Mouse (Mus musculus): Measurements from ENCODE around the gene Mtrex. TPM values are rescaled to one million over a fixed set of nuclear protein-coding genes. Genes with fewer than 3 reads are reported as not detected.

Mtrex gene
- polyA plus RNA-seq, 1 experiment from 2014 or later, result 105 TPM

- WGBS, result 94% methylated on average over 1 of the region's 1 CpGs
- ATAC-seq (ENCODE audit: insufficient number of reproducible peaks, low FRiP score, low TSS enrichment, low read depth) (no peak), DNase-seq (ENCODE audit: low spot score) (no peak)
- H3K4me2 ChIP-seq (ENCODE audit: low read depth, severe bottlenecking), result no peak overlapping the region
- H3K27me3 ChIP-seq (ENCODE audit: control insufficient read depth, insufficient read depth, low read length), result no peaks in the 10 kb centered on the region
- H3K9me3 ChIP-seq (ENCODE audit: control insufficient read depth, low read length), result no peaks in the 10 kb centered on the region
- peaks cover 9% of the 10 kb centered on the region for H3K36me3 ChIP-seq (ENCODE audit: control insufficient read depth, insufficient read depth, low read length)
- H3K4me3 ChIP-seq (ENCODE audit: low read depth, low read length), result no peak overlapping the region
- no peak overlapping the region for H3K27ac ChIP-seq (replicated peaks; ENCODE audit: low read depth, low read length)
- H3K9ac ChIP-seq (ENCODE audit: low read length), result no peak overlapping the region
- no peaks in the 10 kb centered on the region for H3K4me1 ChIP-seq (ENCODE audit: control insufficient read depth, insufficient read depth, low read length)
These were observed 64.1 kb downstream of the Mtrex start for GRCm38 (mm10) chr13:112862978-112863677.

- H3K4me1 ChIP-seq (ENCODE audit: control insufficient read depth, insufficient read depth, low read length), result no peaks in the 10 kb centered on the region
- no peak overlapping the region for H3K4me3 ChIP-seq (ENCODE audit: low read depth, low read length)
- H3K36me3 ChIP-seq (ENCODE audit: control insufficient read depth, insufficient read depth, low read length), result peaks cover 6% of the 10 kb centered on the region
- ATAC-seq (ENCODE audit: insufficient number of reproducible peaks, low FRiP score, low TSS enrichment, low read depth) (no peak), DNase-seq (ENCODE audit: low spot score) (no peak)
- no peaks in the 10 kb centered on the region for H3K9me3 ChIP-seq (ENCODE audit: control insufficient read depth, low read length)
- no peak overlapping the region for H3K4me2 ChIP-seq (ENCODE audit: low read depth, severe bottlenecking)
- no peaks in the 10 kb centered on the region for H3K27me3 ChIP-seq (ENCODE audit: control insufficient read depth, insufficient read depth, low read length)
- H3K27ac ChIP-seq (replicated peaks; ENCODE audit: low read depth, low read length), result no peak overlapping the region
- no peak overlapping the region for H3K9ac ChIP-seq (ENCODE audit: low read length)
- WGBS, result 92% methylated on average over 3 of the region's 3 CpGs
These were observed 64.9 kb downstream of the Mtrex start for GRCm38 (mm10) chr13:112862342-112862741.

DNA sequence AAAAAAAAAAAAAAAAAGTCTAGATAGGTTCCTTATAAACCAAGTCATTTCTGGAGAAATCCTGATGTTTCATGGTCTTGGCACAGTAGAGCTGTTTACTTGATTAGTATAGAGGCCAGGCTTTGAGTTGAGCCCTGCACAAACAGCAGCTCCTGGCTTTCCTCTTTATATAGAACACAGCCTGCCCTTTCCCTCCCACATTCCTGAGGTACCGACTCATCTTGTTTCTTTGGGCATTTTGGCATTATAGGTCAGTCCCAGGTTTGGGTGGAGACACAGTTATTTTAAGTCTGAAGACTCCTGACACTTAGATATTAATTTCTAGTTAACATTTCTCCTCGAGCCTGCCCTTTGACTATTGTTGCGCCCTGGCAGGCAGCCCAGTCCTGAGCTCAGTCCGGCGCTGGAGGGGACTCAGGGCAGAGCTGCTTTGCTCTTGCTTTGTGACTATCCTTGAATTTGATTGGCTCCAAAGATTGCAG is 65.3 kb downstream of the Mtrex start:
- no peaks in the 10 kb centered on the region for H3K9me3 ChIP-seq (ENCODE audit: control insufficient read depth, low read length)
- H3K4me1 ChIP-seq (ENCODE audit: control insufficient read depth, insufficient read depth, low read length), result no peaks in the 10 kb centered on the region
- DNase-seq (ENCODE audit: low spot score) (no peak), ATAC-seq (ENCODE audit: insufficient number of reproducible peaks, low FRiP score, low TSS enrichment, low read depth) (no peak)
- H3K9ac ChIP-seq (ENCODE audit: low read length), result no peak overlapping the region
- peaks cover 6% of the 10 kb centered on the region for H3K36me3 ChIP-seq (ENCODE audit: control insufficient read depth, insufficient read depth, low read length)
- H3K4me2 ChIP-seq (ENCODE audit: low read depth, severe bottlenecking), result no peak overlapping the region
- H3K27ac ChIP-seq (replicated peaks; ENCODE audit: low read depth, low read length), result no peak overlapping the region
- H3K27me3 ChIP-seq (ENCODE audit: control insufficient read depth, insufficient read depth, low read length), result no peaks in the 10 kb centered on the region
- 79% methylated on average over 5 of the region's 5 CpGs for WGBS
- no peak overlapping the region for H3K4me3 ChIP-seq (ENCODE audit: low read depth, low read length)

- 88% methylated on average over 9 of the region's 9 CpGs for WGBS
- Histone ChIP-seq H3K4me1 (ENCODE audit: control insufficient read depth, insufficient read depth, low read length) (no peaks in the 10 kb centered on the region), H3K4me2 (ENCODE audit: low read depth, severe bottlenecking) (no peak overlapping the region), H3K4me3 (ENCODE audit: low read depth, low read length) (no peak overlapping the region), H3K27me3 (ENCODE audit: control insufficient read depth, insufficient read depth, low read length) (no peaks in the 10 kb centered on the region), H3K36me3 (ENCODE audit: control insufficient read depth, insufficient read depth, low read length) (peaks cover 2% of the 10 kb centered on the region), H3K27ac (replicated peaks; ENCODE audit: low read depth, low read length) (no peak overlapping the region), H3K9me3 (ENCODE audit: control insufficient read depth, low read length) (no peaks in the 10 kb centered on the region), H3K9ac (ENCODE audit: low read length) (no peak overlapping the region)
- ATAC-seq (ENCODE audit: insufficient number of reproducible peaks, low FRiP score, low TSS enrichment, low read depth) (no peak), DNase-seq (ENCODE audit: low spot score) (no peak)
These were observed 66.3 kb downstream of the Mtrex start for GRCm38 (mm10) chr13:112860911-112861310.

DNA sequence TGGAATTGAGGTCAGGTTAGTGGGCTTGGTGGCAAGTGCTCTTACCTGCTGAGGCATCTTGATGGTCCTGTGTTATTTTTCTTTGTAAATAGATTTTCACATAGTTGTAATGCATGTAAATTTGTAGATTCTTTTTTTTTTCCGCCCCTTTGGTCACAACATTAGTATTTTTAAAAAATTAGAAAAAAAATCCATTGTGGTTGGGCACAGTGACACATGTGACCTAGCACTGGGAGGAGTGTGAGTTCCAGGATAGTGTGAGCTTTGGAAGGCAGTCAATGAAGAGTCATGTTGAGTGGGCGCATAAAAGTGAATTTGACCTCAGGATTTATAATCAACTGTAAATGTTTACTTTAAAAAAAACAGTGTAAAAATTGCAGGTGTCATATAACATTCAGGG is 66.8 kb downstream of the Mtrex start:
- Histone ChIP-seq H3K9me3 (ENCODE audit: control insufficient read depth, low read length) (no peaks in the 10 kb centered on the region), H3K27me3 (ENCODE audit: control insufficient read depth, insufficient read depth, low read length) (no peaks in the 10 kb centered on the region), H3K27ac (replicated peaks; ENCODE audit: low read depth, low read length) (no peak overlapping the region), H3K9ac (ENCODE audit: low read length) (no peak overlapping the region), H3K36me3 (ENCODE audit: control insufficient read depth, insufficient read depth, low read length) (peaks cover 2% of the 10 kb centered on the region), H3K4me1 (ENCODE audit: control insufficient read depth, insufficient read depth, low read length) (no peaks in the 10 kb centered on the region), H3K4me2 (ENCODE audit: low read depth, severe bottlenecking) (no peak overlapping the region), H3K4me3 (ENCODE audit: low read depth, low read length) (no peak overlapping the region)
- DNase-seq (ENCODE audit: low spot score) (no peak), ATAC-seq (ENCODE audit: insufficient number of reproducible peaks, low FRiP score, low TSS enrichment, low read depth) (no peak)
- 88% methylated on average over 2 of the region's 2 CpGs for WGBS

GRCm38 (mm10) chr13:112859574-112860134 is 67.5 kb downstream of the Mtrex start:
- 92% methylated on average over 21 of the region's 21 CpGs for WGBS
- H3K27ac ChIP-seq (replicated peaks; ENCODE audit: low read depth, low read length), result no peak overlapping the region
- H3K36me3 ChIP-seq (ENCODE audit: control insufficient read depth, insufficient read depth, low read length), result peaks cover 2% of the 10 kb centered on the region
- DNase-seq (ENCODE audit: low spot score), result no peak
- H3K4me2 ChIP-seq (ENCODE audit: low read depth, severe bottlenecking), result no peak overlapping the region
- H3K9me3 ChIP-seq (ENCODE audit: control insufficient read depth, low read length), result no peaks in the 10 kb centered on the region
- no peak overlapping the region for H3K4me3 ChIP-seq (ENCODE audit: low read depth, low read length)
- no peak overlapping the region for H3K9ac ChIP-seq (ENCODE audit: low read length)
- no peaks in the 10 kb centered on the region for H3K27me3 ChIP-seq (ENCODE audit: control insufficient read depth, insufficient read depth, low read length)
- no peak for ATAC-seq (ENCODE audit: insufficient number of reproducible peaks, low FRiP score, low TSS enrichment, low read depth)
- H3K4me1 ChIP-seq (ENCODE audit: control insufficient read depth, insufficient read depth, low read length), result no peaks in the 10 kb centered on the region

- DNase-seq (ENCODE audit: low spot score) (no peak), ATAC-seq (ENCODE audit: insufficient number of reproducible peaks, low FRiP score, low TSS enrichment, low read depth) (no peak)
- H3K27ac ChIP-seq (replicated peaks; ENCODE audit: low read depth, low read length), result no peak overlapping the region
- no peak overlapping the region for H3K4me3 ChIP-seq (ENCODE audit: low read depth, low read length)
- no peaks in the 10 kb centered on the region for H3K27me3 ChIP-seq (ENCODE audit: control insufficient read depth, insufficient read depth, low read length)
- 90% methylated on average over 7 of the region's 7 CpGs for WGBS
- H3K9ac ChIP-seq (ENCODE audit: low read length), result no peak overlapping the region
- no peaks in the 10 kb centered on the region for H3K9me3 ChIP-seq (ENCODE audit: control insufficient read depth, low read length)
- no peak overlapping the region for H3K4me2 ChIP-seq (ENCODE audit: low read depth, severe bottlenecking)
- H3K4me1 ChIP-seq (ENCODE audit: control insufficient read depth, insufficient read depth, low read length), result no peaks in the 10 kb centered on the region
- H3K36me3 ChIP-seq (ENCODE audit: control insufficient read depth, insufficient read depth, low read length), result no peaks in the 10 kb centered on the region; the same call in 1 of the 2 replicates
These were observed 69.3 kb downstream of the Mtrex start for GRCm38 (mm10) chr13:112857921-112858320.

DNA sequence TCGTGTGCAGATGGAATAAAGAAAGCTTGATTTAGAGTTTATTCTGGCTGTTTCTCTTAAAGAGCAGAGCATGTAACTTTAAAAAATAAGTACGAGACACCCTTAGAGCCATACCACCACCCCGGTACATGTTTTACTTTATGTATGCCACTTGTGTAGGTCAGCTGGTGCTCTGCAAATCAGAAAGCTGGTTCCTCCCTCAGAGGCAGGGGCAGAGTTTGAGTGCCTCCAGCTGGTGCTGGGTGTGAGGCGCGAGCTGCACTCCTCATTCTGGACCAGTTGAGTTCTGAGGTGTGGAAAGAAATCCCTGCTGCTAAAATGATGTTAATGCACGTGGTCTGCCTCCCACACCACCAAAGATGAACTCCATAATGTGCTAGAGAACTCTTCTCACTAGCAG is 72.8 kb downstream of the Mtrex start:
- 81% methylated on average over 6 of the region's 6 CpGs for WGBS
- ATAC-seq (ENCODE audit: insufficient number of reproducible peaks, low FRiP score, low TSS enrichment, low read depth), result no peak
- no peaks in the 10 kb centered on the region for H3K4me1 ChIP-seq (ENCODE audit: control insufficient read depth, insufficient read depth, low read length)
- H3K9ac ChIP-seq (ENCODE audit: low read length), result no peak overlapping the region
- no peak overlapping the region for H3K4me3 ChIP-seq (ENCODE audit: low read depth, low read length)
- H3K4me2 ChIP-seq (ENCODE audit: low read depth, severe bottlenecking), result no peak overlapping the region
- H3K9me3 ChIP-seq (ENCODE audit: control insufficient read depth, low read length), result no peaks in the 10 kb centered on the region
- no peak overlapping the region for H3K27ac ChIP-seq (replicated peaks; ENCODE audit: low read depth, low read length)
- no peaks in the 10 kb centered on the region; the same call in 1 of the 2 replicates for H3K36me3 ChIP-seq (ENCODE audit: control insufficient read depth, insufficient read depth, low read length)
- no peak for DNase-seq (ENCODE audit: low spot score)
- H3K27me3 ChIP-seq (ENCODE audit: control insufficient read depth, insufficient read depth, low read length), result no peaks in the 10 kb centered on the region
